Mouse (Mus musculus) Patski (cell line): ENCODE data around the gene Zfp454. TPM values are rescaled to one million over a fixed set of nuclear protein-coding genes. Genes with fewer than 3 reads are reported as not detected.

Experiments used
- ATAC-seq: fragments of 100-300 bp; one replicate; pipeline ENCODE4 v1.8.0; 2021
- CTCF ChIA-PET: fragments of 350-600 bp; sonication (Branson Sonifier 250); formaldehyde crosslinking; loops from one replicate; lab custom pipeline; 2022; ENCODE audit warnings: inconsistent platforms; lab: Charles Lee
- POLR2A ChIA-PET: fragments of 350-600 bp; sonication (Branson Sonifier 250); formaldehyde crosslinking; loops from one replicate; lab custom pipeline; 2022; ENCODE audit warnings: antibody characterized with exemption, inconsistent platforms; lab: Charles Lee
- DNase-seq: peaks from one replicate; pipeline ENCODE4 v3.0.0-alpha.2; 2011; ENCODE audit warnings: low read depth, low spot score
- H3K27me3 ChIP-seq: fragments of 371-371 bp; one replicate; pipeline ENCODE4 v1.5.1; 2021
- CTCF ChIP-seq: fragments of 100-300 bp; IDR thresholded peaks from one replicate; pipeline ENCODE4 v1.5.1; 2021
- in situ Hi-C: fragments of 300-500 bp; cut with MboI; formaldehyde crosslinking; loops from 3 replicates; pipeline ENCODE4 v1.11.1; 2018; ENCODE audit warnings: low pct_unique_long_range_greater_than_20kb, mixed read lengths
- polyA plus RNA-seq: library from polyadenylated mRNA; unstranded; gene quantifications from one replicate; pipeline ENCODE4 v1.2.3, GENCODE M21; 2021

Zfp454 gene
- polyA plus RNA-seq, 1 experiment from 2014 or later = 3.9 TPM

- DNase-seq = no peak
- POLR2A ChIA-PET = no interaction called here
Observed at GRCm38 (mm10) chr11:50897359-50897758, 9.9 kb upstream of the Zfp454 start.

GRCm38 (mm10) chr11:50892441-50892840, 5.0 kb upstream of the Zfp454 start:
- ATAC-seq (no peak), DNase-seq (no peak)
- ChIA-PET CTCF (no interaction called here), POLR2A (no interaction called here)
- in situ Hi-C loops = no loop called here
- H3K27me3 ChIP-seq = peaks cover 5% of the 10 kb centered on the region
- no peak for TF ChIP-seq CTCF

More at GRCm38 (mm10) chr11:50897359-50897758, 9.9 kb upstream of the Zfp454 start:
- no peak for TF ChIP-seq CTCF
- ATAC-seq = no peak
- CTCF ChIA-PET = interaction anchor here (1.0 kb wide), 1 partner anchor 10 kb away, joined by 3 read pairs; the partner anchor contains the start of gene Zfp454
- in situ Hi-C loops = no loop called here
- no peaks in the 10 kb centered on the region for H3K27me3 ChIP-seq

- POLR2A ChIA-PET = no interaction called here
- DNase-seq = no peak
Observed at GRCm38 (mm10) chr11:50886933-50887293, 538 bp downstream of the Zfp454 start.

GRCm38 (mm10) chr11:50886231-50886932, 1.1 kb downstream of the Zfp454 start:
- no peak for ATAC-seq

More at GRCm38 (mm10) chr11:50886933-50887293, 538 bp downstream of the Zfp454 start:
- in situ Hi-C loops = no loop called here
- peaks cover 5% of the 10 kb centered on the region for H3K27me3 ChIP-seq
- no peak for ATAC-seq
- no peak for TF ChIP-seq CTCF
- CTCF ChIA-PET = interaction anchor here (1.2 kb wide), 1 partner anchor 11 kb away, joined by 3 read pairs; no protein-coding TSS in a partner anchor

GRCm38 (mm10) chr11:50883756-50884155, 3.7 kb downstream of the Zfp454 start:
- DNase-seq (no peak), ATAC-seq (no peak)
- POLR2A ChIA-PET = no interaction called here
- TF ChIP-seq CTCF = no peak
- CTCF ChIA-PET = interaction anchor here (1.4 kb wide), 1 partner anchor 13 kb away, joined by 3 read pairs; no protein-coding TSS in a partner anchor
- in situ Hi-C loops = no loop called here
- peaks cover 4% of the 10 kb centered on the region for H3K27me3 ChIP-seq

More at GRCm38 (mm10) chr11:50886231-50886932, 1.1 kb downstream of the Zfp454 start:
- no peak for DNase-seq
- POLR2A ChIA-PET = no interaction called here
- peaks cover 5% of the 10 kb centered on the region for H3K27me3 ChIP-seq
- no peak for TF ChIP-seq CTCF
- CTCF ChIA-PET = interaction anchor here (1.2 kb wide), 1 partner anchor 11 kb away, joined by 3 read pairs; no protein-coding TSS in a partner anchor
- in situ Hi-C loops = no loop called here

- no peak for TF ChIP-seq CTCF
- POLR2A ChIA-PET = no interaction called here
- H3K27me3 ChIP-seq = no peaks in the 10 kb centered on the region
- CTCF ChIA-PET = no interaction called here
- in situ Hi-C loops = no loop called here
- ATAC-seq (no peak), DNase-seq (no peak)
Observed at GRCm38 (mm10) chr11:50878641-50879040, 8.8 kb downstream of the Zfp454 start.

GRCm38 (mm10) chr11:50850989-50851601, 36.4 kb downstream of the Zfp454 start:
- TF ChIP-seq CTCF = no peak
- ChIA-PET CTCF (no interaction called here), POLR2A (no interaction called here)
- in situ Hi-C loops = no loop called here
- no peak for DNase-seq
- peak; percentile 31 for ATAC-seq
- peaks cover 62% of the 10 kb centered on the region for H3K27me3 ChIP-seq

GRCm38 (mm10) chr11:50850177-50850735, 37.2 kb downstream of the Zfp454 start, which contains the start of gene Grm6:
Gene Grm6, plus strand, starts transcription at chr11:50850685.
- no peak for DNase-seq
- no peak for ATAC-seq
- CTCF ChIA-PET = interaction anchor here (1.3 kb wide), 1 partner anchor 59 kb away, joined by 3 read pairs; no protein-coding TSS in a partner anchor
- in situ Hi-C loops = no loop called here
- POLR2A ChIA-PET = no interaction called here
- TF ChIP-seq CTCF = no peak
- peaks cover 62% of the 10 kb centered on the region for H3K27me3 ChIP-seq

- no peak for ATAC-seq
- ChIA-PET POLR2A (no interaction called here), CTCF (interaction anchor here (1.3 kb wide), 1 partner anchor 60 kb away, joined by 3 read pairs; no protein-coding TSS in a partner anchor)
- in situ Hi-C loops = no loop called here
- TF ChIP-seq CTCF = no peak
- H3K27me3 ChIP-seq = peaks cover 55% of the 10 kb centered on the region
- DNase-seq = no peak
Observed at GRCm38 (mm10) chr11:50849310-50849709, 38.1 kb downstream of the Zfp454 start.

- in situ Hi-C loops = no loop called here
- peaks cover 49% of the 10 kb centered on the region for H3K27me3 ChIP-seq
- no peak for DNase-seq
- TF ChIP-seq CTCF = no peak
- no peak for ATAC-seq
- ChIA-PET POLR2A (no interaction called here), CTCF (no interaction called here)
Observed at GRCm38 (mm10) chr11:50848520-50849137, 38.8 kb downstream of the Zfp454 start.
